Mouse (Mus musculus): ENCODE results near the gene Hsd17b11.

DNA sequence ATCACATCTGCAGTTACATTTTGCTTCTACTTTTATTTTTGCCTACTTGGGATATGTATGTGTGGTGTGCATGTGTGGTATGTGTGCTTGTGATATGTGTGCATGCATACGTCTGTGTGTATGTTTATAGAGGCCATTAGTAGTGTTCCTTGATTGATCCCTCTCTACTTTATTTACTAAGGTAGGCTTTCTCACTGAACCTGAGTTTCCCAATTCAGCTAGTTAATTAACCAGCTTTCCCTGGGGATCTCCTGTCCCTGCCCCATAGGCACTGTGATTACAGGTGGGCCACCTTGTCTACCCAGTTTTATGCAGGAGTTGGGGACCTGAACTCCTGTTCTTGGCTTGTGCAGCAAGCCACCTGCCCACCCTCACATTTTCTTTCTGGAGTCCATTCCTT, 15.0 kb upstream of the Hsd17b11 start:
- TF ChIP-seq CHD2 (IDR thresholded peaks at IDR 0.05; ENCODE audit: low read depth, low read length) (no peak), ZC3H11A (IDR thresholded peaks at IDR 0.05; ENCODE audit: borderline replicate concordance, low read depth, low read length) (no peak)

Data from ES-E14 (cell line).